Mouse (Mus musculus) midbrain, embryonic 13.5 days (tissue): ENCODE measurements around the gene Camk1d. TPM values are rescaled to one million over a fixed set of nuclear protein-coding genes. Genes with fewer than 3 reads are reported as not detected.

Experiments
- ATAC-seq: fragments of 200-750 bp; cut with Nextera tagmentation; 2 replicates; pipeline ENCODE4 v1.8.0; 2017; ENCODE audit warnings: mild to moderate bottlenecking, moderate TSS enrichment, moderate library complexity
- H3K27ac ChIP-seq: fragments of 300-500 bp; sonication (generic); 2 replicates; pipeline ENCODE4 v1.5.1; 2015; ENCODE audit warnings: inconsistent platforms, mild to moderate bottlenecking, moderate library complexity
- H3K27me3 ChIP-seq: fragments of 300-500 bp; sonication (generic); 2 replicates; pipeline ENCODE4 v1.6.1; 2015; ENCODE audit warnings: mild to moderate bottlenecking, inconsistent platforms
- H3K36me3 ChIP-seq: fragments of 300-500 bp; sonication (generic); 2 replicates; pipeline ENCODE4 v1.6.1; 2015; ENCODE audit warnings: mild to moderate bottlenecking, inconsistent platforms
- H3K4me1 ChIP-seq: fragments of 300-500 bp; sonication (generic); replicated peaks from 2 replicates; pipeline ENCODE4 v1.6.1; 2015; ENCODE audit warnings: inconsistent platforms
- H3K4me2 ChIP-seq: fragments of 300-500 bp; sonication (generic); replicated peaks from 2 replicates; pipeline ENCODE4 v1.6.1; 2015; ENCODE audit warnings: moderate library complexity, mild to moderate bottlenecking, inconsistent platforms
- H3K4me3 ChIP-seq: fragments of 300-500 bp; sonication (generic); replicated peaks from 2 replicates; pipeline ENCODE4 v1.5.1; 2015; ENCODE audit warnings: mild to moderate bottlenecking, inconsistent platforms
- H3K9ac ChIP-seq: fragments of 300-500 bp; sonication (generic); replicated peaks from 2 replicates; pipeline ENCODE4 v1.6.1; 2015; ENCODE audit warnings: mild to moderate bottlenecking, inconsistent platforms
- H3K9me3 ChIP-seq: fragments of 300-500 bp; sonication (generic); 2 replicates; pipeline ENCODE4 v1.6.1; 2016; ENCODE audit warnings: mild to moderate bottlenecking, inconsistent platforms
- WGBS: fragments of 180-500 bp; shearing (Covaris S2); methylation state at CpG from one replicate; pipeline ENCODE4 v1.1.7; 2015; 5-methylcytosine and 5-hydroxymethylcytosine counted together
- polyA plus RNA-seq: library from polyadenylated mRNA; unstranded; fragments of >200 nt; fragmentation: Nextera tagmentation; extraction: Ambion mirVana; gene quantifications from 2 replicates; pipeline ENCODE4 v1.2.1, GENCODE M21; 2015

Gene Camk1d
- polyA plus RNA-seq, 1 experiment from 2014 or later, result 3.9 TPM

- Histone ChIP-seq H3K9me3 (no peaks in the 10 kb centered on the region), H3K4me1 (no peaks in the 10 kb centered on the region), H3K4me2 (no peak overlapping the region), H3K27ac (no peak overlapping the region), H3K27me3 (no peaks in the 10 kb centered on the region), H3K9ac (no peak overlapping the region), H3K36me3 (no peaks in the 10 kb centered on the region), H3K4me3 (no peak overlapping the region)
- WGBS, result 84% methylated on average over 16 of the region's 16 CpGs
- no peak for ATAC-seq
Measured at GRCm38 (mm10) chr2:5435587-5436253, 278.6 kb downstream of the Camk1d start.

GRCm38 (mm10) chr2:5431309-5431708 lies 283.0 kb downstream of the Camk1d start:
- WGBS, result 59% methylated on average over 2 of the region's 2 CpGs

DNA sequence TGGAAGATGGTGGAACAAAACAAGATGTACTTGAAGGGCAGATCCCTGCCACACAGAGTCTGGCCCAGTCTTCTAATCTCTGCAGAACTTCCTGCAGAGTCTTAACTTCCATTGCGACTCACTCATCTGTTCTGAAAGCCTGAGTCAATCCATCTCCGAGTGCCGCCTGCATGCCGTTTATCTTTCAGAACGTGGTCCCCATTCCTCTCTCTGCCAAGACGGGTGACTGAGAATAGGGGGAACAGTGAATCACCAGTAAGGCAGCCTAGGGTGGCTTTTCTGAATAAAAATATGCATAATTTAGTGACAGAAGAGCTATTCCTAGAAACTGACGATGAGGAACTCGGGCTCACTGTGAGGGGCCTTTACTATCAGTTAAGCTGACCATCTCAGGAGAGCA lies 284.4 kb downstream of the Camk1d start:
- Histone ChIP-seq H3K4me2 (no peak overlapping the region), H3K4me1 (peaks cover 14% of the 10 kb centered on the region), H3K27ac (no peak overlapping the region), H3K9ac (no peak overlapping the region), H3K9me3 (no peaks in the 10 kb centered on the region), H3K36me3 (no peaks in the 10 kb centered on the region), H3K27me3 (0 out of 2 replicates have a peak, but pooled peaks cover under 1% of the 10 kb centered on the region), H3K4me3 (no peak overlapping the region)
- no peak for ATAC-seq
- 57% methylated on average over 8 of the region's 8 CpGs for WGBS

More at GRCm38 (mm10) chr2:5431309-5431708, 283.0 kb downstream of the Camk1d start:
- no peak overlapping the region for H3K27ac ChIP-seq
- no peaks in the 10 kb centered on the region for H3K27me3 ChIP-seq
- no peak overlapping the region for H3K9ac ChIP-seq
- H3K4me3 ChIP-seq, result no peak overlapping the region
- peaks cover 8% of the 10 kb centered on the region for H3K4me1 ChIP-seq
- no peaks in the 10 kb centered on the region for H3K9me3 ChIP-seq
- H3K36me3 ChIP-seq, result no peaks in the 10 kb centered on the region
- H3K4me2 ChIP-seq, result no peak overlapping the region
- no peak for ATAC-seq

GRCm38 (mm10) chr2:5426110-5426509 lies 288.2 kb downstream of the Camk1d start:
- peak; percentile 81 for ATAC-seq
- no peak overlapping the region for H3K4me3 ChIP-seq
- no peaks in the 10 kb centered on the region for H3K9me3 ChIP-seq
- WGBS, result 0% methylated on average over 2 of the region's 2 CpGs
- H3K36me3 ChIP-seq, result no peaks in the 10 kb centered on the region
- H3K9ac ChIP-seq, result no peak overlapping the region
- peaks cover 8% of the 10 kb centered on the region for H3K27me3 ChIP-seq
- no peak overlapping the region for H3K4me2 ChIP-seq
- peaks cover 17% of the 10 kb centered on the region for H3K4me1 ChIP-seq
- no peak overlapping the region for H3K27ac ChIP-seq

GRCm38 (mm10) chr2:5425612-5426011 lies 288.7 kb downstream of the Camk1d start:
- H3K4me2 ChIP-seq, result no peak overlapping the region
- H3K27me3 ChIP-seq, result peaks cover 8% of the 10 kb centered on the region
- no peak overlapping the region for H3K9ac ChIP-seq
- no peak overlapping the region for H3K27ac ChIP-seq
- peaks cover 17% of the 10 kb centered on the region for H3K4me1 ChIP-seq
- 75% methylated on average over 3 of the region's 3 CpGs for WGBS
- no peak for ATAC-seq
- H3K36me3 ChIP-seq, result no peaks in the 10 kb centered on the region
- H3K4me3 ChIP-seq, result no peak overlapping the region
- no peaks in the 10 kb centered on the region for H3K9me3 ChIP-seq

DNA sequence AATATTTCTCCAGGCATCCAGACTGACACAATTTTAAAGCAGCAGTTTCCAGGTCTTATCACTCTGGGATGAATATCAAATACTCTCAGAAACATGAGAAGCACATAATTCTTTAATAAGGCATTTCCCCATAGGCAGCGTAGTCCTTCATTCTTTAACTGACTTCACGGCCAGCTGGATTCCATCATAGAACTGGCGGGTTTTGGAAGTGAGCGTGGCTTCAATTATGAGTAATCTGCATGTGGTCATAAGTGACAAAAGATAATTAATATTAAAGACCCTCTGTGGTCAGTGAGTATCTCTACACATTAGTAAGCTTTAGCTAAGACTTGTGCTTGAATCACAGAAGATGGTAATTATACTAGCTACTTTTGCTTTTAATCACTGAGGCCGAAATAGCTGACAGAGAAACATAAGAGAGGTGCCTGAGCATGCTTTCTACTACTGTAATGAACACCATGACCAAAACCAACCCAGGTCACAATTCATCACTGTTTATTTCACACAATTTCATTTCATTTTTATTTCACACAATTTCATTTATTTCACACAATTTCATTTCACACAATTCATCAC lies 293.6 kb downstream of the Camk1d start:
- Histone ChIP-seq H3K9me3 (no peaks in the 10 kb centered on the region), H3K36me3 (no peaks in the 10 kb centered on the region), H3K27ac (no peak overlapping the region), H3K27me3 (peaks cover 8% of the 10 kb centered on the region), H3K4me1 (peaks cover 3% of the 10 kb centered on the region; the same call in 1 of the 2 replicates), H3K4me3 (no peak overlapping the region), H3K4me2 (no peak overlapping the region), H3K9ac (no peak overlapping the region)
- WGBS, result 74% methylated on average over 5 of the region's 5 CpGs
- no peak for ATAC-seq

GRCm38 (mm10) chr2:5418802-5419201 lies 295.5 kb downstream of the Camk1d start:
- Histone ChIP-seq H3K4me3 (no peak overlapping the region), H3K27ac (no peak overlapping the region), H3K36me3 (no peaks in the 10 kb centered on the region), H3K27me3 (peaks cover 2% of the 10 kb centered on the region), H3K9ac (no peak overlapping the region), H3K9me3 (no peaks in the 10 kb centered on the region), H3K4me2 (no peak overlapping the region), H3K4me1 (0 out of 2 replicates have a peak, but pooled peaks cover 3% of the 10 kb centered on the region)
- WGBS, result 90% methylated on average over 4 of the region's 4 CpGs
- no peak for ATAC-seq

DNA sequence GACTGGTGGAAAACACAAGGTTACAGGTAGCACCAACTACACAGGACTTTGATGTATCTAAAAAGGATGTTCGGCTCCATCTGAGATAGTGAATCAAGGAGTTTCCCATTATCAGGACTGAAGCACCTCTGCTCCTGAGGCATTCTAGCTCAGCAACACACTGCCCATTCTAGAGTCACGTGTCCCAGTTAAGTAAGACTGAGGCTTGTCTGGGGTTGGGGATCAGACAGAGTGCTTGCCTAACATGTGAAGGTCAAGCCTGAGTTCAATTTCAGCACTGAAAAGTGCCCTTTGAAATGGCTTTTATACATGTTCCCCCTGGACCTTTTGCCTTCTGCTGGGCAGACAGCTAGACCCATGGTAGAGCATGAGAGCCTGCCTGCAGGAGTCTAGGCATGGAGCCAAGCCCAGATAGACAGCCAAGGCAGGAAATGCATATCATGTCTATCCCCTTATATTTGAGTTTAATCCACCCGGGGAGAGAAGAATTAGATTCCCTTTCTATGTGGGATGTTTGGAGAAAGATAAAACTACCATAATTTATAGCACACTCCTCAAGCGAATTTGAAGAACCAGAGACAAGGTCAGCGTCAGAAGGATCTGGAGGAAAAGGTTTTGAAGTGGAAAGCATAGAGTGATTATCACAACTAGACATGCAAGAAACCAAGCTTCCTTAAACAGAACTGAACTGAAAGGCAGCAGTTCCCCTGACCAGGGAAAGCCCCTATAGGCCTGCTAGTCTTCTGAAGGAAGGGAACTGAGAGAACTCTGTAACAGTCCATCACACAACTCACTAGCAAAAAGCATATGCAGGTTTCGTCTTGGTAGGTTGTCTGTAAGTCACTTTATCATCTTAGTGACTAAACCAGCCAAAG lies 296.9 kb downstream of the Camk1d start:
- no peaks in the 10 kb centered on the region for H3K27me3 ChIP-seq
- H3K9ac ChIP-seq, result no peak overlapping the region
- WGBS, result 82% methylated on average over 6 of the region's 6 CpGs

DNA sequence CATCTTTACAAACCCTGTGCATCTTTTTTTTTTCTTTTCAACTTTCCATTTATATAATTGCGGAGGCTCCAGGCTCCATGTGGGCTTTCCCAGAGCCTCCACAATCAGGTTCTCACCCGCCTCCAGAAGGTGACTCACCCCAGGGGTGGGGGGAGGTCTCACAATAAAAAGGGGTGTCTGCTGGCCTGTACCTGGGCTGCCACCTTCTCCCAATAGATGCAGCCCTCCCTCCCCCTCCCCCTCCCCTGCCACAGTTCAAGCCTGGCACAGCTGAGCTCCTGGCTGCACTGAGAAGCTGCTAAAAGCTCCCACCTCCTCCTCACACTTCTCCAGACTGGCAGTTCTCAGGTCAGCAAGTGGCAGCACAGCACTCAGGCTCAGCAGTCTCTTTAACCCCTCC lies 302.5 kb downstream of the Camk1d start:
- Histone ChIP-seq H3K9me3 (no peaks in the 10 kb centered on the region), H3K36me3 (no peaks in the 10 kb centered on the region), H3K27ac (no peak overlapping the region), H3K9ac (no peak overlapping the region), H3K27me3 (no peaks in the 10 kb centered on the region), H3K4me1 (no peaks in the 10 kb centered on the region), H3K4me3 (no peak overlapping the region), H3K4me2 (no peak overlapping the region)
- WGBS, result 76% methylated on average over 2 of the region's 2 CpGs
- ATAC-seq, result no peak

More for the DNA sequence above, 296.9 kb downstream of the Camk1d start:
- H3K4me1 ChIP-seq, result no peaks in the 10 kb centered on the region
- H3K9me3 ChIP-seq, result no peaks in the 10 kb centered on the region
- H3K4me3 ChIP-seq, result no peak overlapping the region
- no peaks in the 10 kb centered on the region for H3K36me3 ChIP-seq
- ATAC-seq, result no peak
- no peak overlapping the region for H3K4me2 ChIP-seq
- no peak overlapping the region for H3K27ac ChIP-seq

DNA sequence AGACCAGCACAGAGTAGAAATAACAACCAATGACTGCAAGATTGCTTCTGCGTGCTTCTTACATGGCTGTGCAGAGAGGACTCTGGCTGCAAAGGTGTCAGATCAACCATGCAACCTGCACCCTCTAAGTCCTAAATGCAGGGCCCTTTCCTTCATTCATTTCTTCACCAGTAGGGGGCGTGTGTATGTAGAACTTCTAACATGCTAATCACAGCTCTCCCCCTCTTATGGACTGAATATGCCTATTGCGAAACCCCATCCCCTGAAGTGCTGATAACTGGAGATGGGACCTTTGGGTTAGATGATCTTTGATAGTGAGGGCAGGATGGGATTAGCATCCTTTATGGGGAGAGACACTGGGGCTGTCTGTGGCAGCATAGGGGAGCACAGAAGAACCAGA lies 310.5 kb downstream of the Camk1d start:
- H3K4me3 ChIP-seq, result no peak overlapping the region
- 64% methylated on average over 3 of the region's 3 CpGs for WGBS
- H3K27ac ChIP-seq, result no peak overlapping the region
- H3K9me3 ChIP-seq, result no peaks in the 10 kb centered on the region
- no peaks in the 10 kb centered on the region for H3K4me1 ChIP-seq
- H3K27me3 ChIP-seq, result no peaks in the 10 kb centered on the region
- H3K36me3 ChIP-seq, result no peaks in the 10 kb centered on the region
- ATAC-seq, result no peak
- H3K4me2 ChIP-seq, result no peak overlapping the region
- no peak overlapping the region for H3K9ac ChIP-seq

DNA sequence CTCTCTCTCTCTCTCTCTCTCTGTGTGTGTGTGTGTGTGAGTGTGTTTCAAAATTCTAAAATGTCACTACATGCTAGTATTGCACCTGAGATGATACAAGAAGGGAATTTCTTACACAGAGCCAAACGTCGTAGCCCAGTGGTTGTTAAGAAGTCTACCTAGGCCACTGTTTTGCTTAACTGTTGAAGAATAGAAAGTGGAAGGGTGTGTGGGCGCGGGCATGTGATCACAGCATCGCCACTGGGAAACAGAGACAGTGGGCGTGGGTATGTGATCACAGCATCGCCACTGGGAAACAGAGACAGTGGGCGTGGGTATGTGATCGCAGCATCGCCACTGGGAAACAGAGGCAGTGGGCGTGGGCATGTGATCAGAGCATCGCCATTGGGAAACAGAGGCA lies 312.3 kb downstream of the Camk1d start:
- H3K9me3 ChIP-seq, result no peaks in the 10 kb centered on the region
- ATAC-seq, result no peak
- 0 out of 2 replicates have a peak, but pooled peaks cover 4% of the 10 kb centered on the region for H3K4me1 ChIP-seq
- no peaks in the 10 kb centered on the region for H3K27me3 ChIP-seq
- no peak overlapping the region for H3K4me2 ChIP-seq
- no peak overlapping the region for H3K4me3 ChIP-seq
- H3K36me3 ChIP-seq, result no peaks in the 10 kb centered on the region
- 89% methylated on average over 12 of the region's 12 CpGs for WGBS
- H3K27ac ChIP-seq, result no peak overlapping the region
- no peak overlapping the region for H3K9ac ChIP-seq

DNA sequence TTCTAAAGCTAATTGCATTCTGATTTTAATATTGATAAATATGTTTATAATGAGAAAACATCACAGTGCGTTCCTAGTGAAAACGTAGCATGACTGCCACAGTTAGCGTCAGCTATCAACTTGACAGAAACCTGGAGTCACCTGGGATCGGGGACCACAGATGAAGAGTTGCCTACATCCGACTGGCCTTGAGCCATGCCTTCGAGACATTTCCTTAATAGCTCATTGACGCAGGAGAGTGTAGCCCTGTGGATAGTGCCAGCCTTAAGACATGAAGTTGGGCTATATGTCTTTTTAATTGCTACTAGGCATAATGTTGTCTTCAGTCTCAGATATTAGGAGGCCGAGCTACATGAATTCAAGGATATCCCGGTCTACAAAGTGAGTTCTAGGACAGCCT lies 315.8 kb downstream of the Camk1d start:
- Histone ChIP-seq H3K9ac (no peak overlapping the region), H3K27ac (no peak overlapping the region), H3K4me1 (0 out of 2 replicates have a peak, but pooled peaks cover 4% of the 10 kb centered on the region), H3K4me3 (no peak overlapping the region), H3K4me2 (no peak overlapping the region), H3K27me3 (no peaks in the 10 kb centered on the region), H3K36me3 (no peaks in the 10 kb centered on the region), H3K9me3 (no peaks in the 10 kb centered on the region)
- WGBS, result 84% methylated on average over 9 of the region's 9 CpGs
- ATAC-seq, result no peak
